Mouse (Mus musculus): ENCODE results near the gene Stk36. TPM values are rescaled to one million over a fixed set of nuclear protein-coding genes. Genes with fewer than 3 reads are reported as not detected.
A peak's percentile ranks its signal among the peaks of the same experiment; 100 is the strongest.

The Stk36 gene
- polyA plus RNA-seq, 2 experiments = 0.08 to 0.17 TPM

- H3K36me3 ChIP-seq (replicated peaks; ENCODE audit: control insufficient read depth, insufficient read depth, low read depth) = no peaks in the 10 kb centered on the region
- TF ChIP-seq EP300 (IDR thresholded peaks at IDR 0.05; ENCODE audit: low read depth) (no peak), CTCF (IDR thresholded peaks at IDR 0.05; ENCODE audit: low read depth) (no peak)
- WGBS (ENCODE audit: insufficient replicate concordance) = 52% methylated on average over 2 of the region's 2 CpGs
- no peaks in the 10 kb centered on the region for H3K27me3 ChIP-seq (ENCODE audit: control insufficient read depth, insufficient read depth, low read length)
- H3K4me2 ChIP-seq (ENCODE audit: low read depth) = no peak overlapping the region
- H3K4me1 ChIP-seq (replicated peaks; ENCODE audit: control insufficient read depth in 2 of 2, insufficient read depth in 2 of 2, low read length in 1 of 2) = no peaks in the 10 kb centered on the region
- no peak for DNase-seq (ENCODE audit: low read depth in 3 of 3, low spot score in 3 of 3)
- ATAC-seq (ENCODE audit: insufficient read depth) = no peak
- no peak overlapping the region for H3K4me3 ChIP-seq (ENCODE audit: insufficient read depth in 1 of 2, low read depth in 2 of 2, low read length in 2 of 2)
- no peaks in the 10 kb centered on the region for H3K9me3 ChIP-seq (ENCODE audit: control insufficient read depth, low read length)
- no peak overlapping the region for H3K9ac ChIP-seq (replicated peaks)
- no peak overlapping the region for H3K27ac ChIP-seq
Observed at GRCm38 (mm10) chr1:74643524-74643923, 42.3 kb downstream of the Stk36 start.

GRCm38 (mm10) chr1:74643926-74644325 is 42.7 kb downstream of the Stk36 start:
- no peak for ATAC-seq (ENCODE audit: insufficient read depth)
- Histone ChIP-seq H3K27ac (no peak overlapping the region), H3K4me2 (ENCODE audit: low read depth) (no peak overlapping the region), H3K9ac (replicated peaks) (no peak overlapping the region), H3K36me3 (replicated peaks; ENCODE audit: control insufficient read depth, insufficient read depth, low read depth) (no peaks in the 10 kb centered on the region), H3K9me3 (ENCODE audit: control insufficient read depth, low read length) (no peaks in the 10 kb centered on the region), H3K4me1 (replicated peaks; ENCODE audit: control insufficient read depth in 2 of 2, insufficient read depth in 2 of 2, low read length in 1 of 2) (no peaks in the 10 kb centered on the region), H3K4me3 (ENCODE audit: insufficient read depth in 1 of 2, low read depth in 2 of 2, low read length in 2 of 2) (no peak overlapping the region), H3K27me3 (ENCODE audit: control insufficient read depth, insufficient read depth, low read length) (no peaks in the 10 kb centered on the region)
- no peak for DNase-seq (ENCODE audit: low read depth in 3 of 3, low spot score in 3 of 3)
- TF ChIP-seq EP300 (IDR thresholded peaks at IDR 0.05; ENCODE audit: low read depth) = no peak
- peak; percentile 43; the same call in 1 of the 2 replicates for TF ChIP-seq CTCF (IDR thresholded peaks at IDR 0.05; ENCODE audit: low read depth)

GRCm38 (mm10) chr1:74661448-74662195 is 60.4 kb downstream of the Stk36 start, which contains the start of gene Ttll4:
TSS of gene Ttll4 (plus strand) at chr1:74661745.
- H3K27me3 ChIP-seq (ENCODE audit: control insufficient read depth, insufficient read depth, low read length) = no peaks in the 10 kb centered on the region
- H3K4me1 ChIP-seq (replicated peaks; ENCODE audit: control insufficient read depth in 2 of 2, insufficient read depth in 2 of 2, low read length in 1 of 2) = peaks cover 0 to 14% of the 10 kb centered on the region in 2 experiments; a peak in 3 of 4 replicates
- peak within 1 kb of the TSS; percentile 82 for H3K4me2 ChIP-seq (ENCODE audit: low read depth)
- peak within 1 kb of the TSS; percentile 80 to 81 for H3K4me3 ChIP-seq (ENCODE audit: insufficient read depth in 1 of 2, low read depth in 2 of 2, low read length in 2 of 2)
- WGBS (ENCODE audit: insufficient replicate concordance) = under 1% methylated on average over 66 of the region's 66 CpGs
- no peaks in the 10 kb centered on the region for H3K36me3 ChIP-seq (replicated peaks; ENCODE audit: control insufficient read depth, insufficient read depth, low read depth)
- ATAC-seq (ENCODE audit: insufficient read depth) (peak; percentile 96), DNase-seq (ENCODE audit: low read depth in 3 of 3, low spot score in 3 of 3) (peak; percentile 82 to 86 (median 83))
- no peaks in the 10 kb centered on the region for H3K9me3 ChIP-seq (ENCODE audit: control insufficient read depth, low read length)
- peak within 1 kb of the TSS; percentile 34 for H3K27ac ChIP-seq
- TF ChIP-seq EP300 (IDR thresholded peaks at IDR 0.05; ENCODE audit: low read depth) (no peak), CTCF (IDR thresholded peaks at IDR 0.05; ENCODE audit: low read depth) (peak; percentile 82)
- H3K9ac ChIP-seq (replicated peaks) = peak within 1 kb of the TSS; percentile 71

- H3K4me3 ChIP-seq (ENCODE audit: insufficient read depth in 1 of 2, low read depth in 2 of 2, low read length in 2 of 2) = peak overlapping the region; percentile 80 to 81
- H3K4me2 ChIP-seq (ENCODE audit: low read depth) = peak overlapping the region; percentile 82
- H3K9me3 ChIP-seq (ENCODE audit: control insufficient read depth, low read length) = no peaks in the 10 kb centered on the region
- WGBS (ENCODE audit: insufficient replicate concordance) = 3% methylated on average over 13 of the region's 13 CpGs
- peak overlapping the region; percentile 34 for H3K27ac ChIP-seq
- no peak for ATAC-seq (ENCODE audit: insufficient read depth)
- DNase-seq (ENCODE audit: low read depth in 3 of 3, low spot score in 3 of 3) = peak in 1 of 3 experiments; percentile 14
- TF ChIP-seq EP300 (IDR thresholded peaks at IDR 0.05; ENCODE audit: low read depth) (no peak), CTCF (IDR thresholded peaks at IDR 0.05; ENCODE audit: low read depth) (no peak)
- no peaks in the 10 kb centered on the region for H3K36me3 ChIP-seq (replicated peaks; ENCODE audit: control insufficient read depth, insufficient read depth, low read depth)
- H3K27me3 ChIP-seq (ENCODE audit: control insufficient read depth, insufficient read depth, low read length) = no peaks in the 10 kb centered on the region
- H3K9ac ChIP-seq (replicated peaks) = peak overlapping the region; percentile 71
- peaks cover 0 to 14% of the 10 kb centered on the region in 2 experiments; a peak in 3 of 4 replicates for H3K4me1 ChIP-seq (replicated peaks; ENCODE audit: control insufficient read depth in 2 of 2, insufficient read depth in 2 of 2, low read length in 1 of 2)
Observed at GRCm38 (mm10) chr1:74662253-74662865, 61.1 kb downstream of the Stk36 start.

- Histone ChIP-seq H3K4me1 (replicated peaks; ENCODE audit: control insufficient read depth in 2 of 2, insufficient read depth in 2 of 2, low read length in 1 of 2) (peaks cover 0 to 14% of the 10 kb centered on the region in 2 experiments; a peak in 3 of 4 replicates), H3K9ac (replicated peaks) (no peak overlapping the region), H3K9me3 (ENCODE audit: control insufficient read depth, low read length) (no peaks in the 10 kb centered on the region), H3K27me3 (ENCODE audit: control insufficient read depth, insufficient read depth, low read length) (no peaks in the 10 kb centered on the region), H3K36me3 (replicated peaks; ENCODE audit: control insufficient read depth, insufficient read depth, low read depth) (no peaks in the 10 kb centered on the region), H3K27ac (no peak overlapping the region), H3K4me3 (ENCODE audit: insufficient read depth in 1 of 2, low read depth in 2 of 2, low read length in 2 of 2) (no peak overlapping the region), H3K4me2 (ENCODE audit: low read depth) (no peak overlapping the region)
- 51% methylated on average over 6 of the region's 6 CpGs for WGBS (ENCODE audit: insufficient replicate concordance)
- DNase-seq (ENCODE audit: low read depth in 3 of 3, low spot score in 3 of 3) (no peak), ATAC-seq (ENCODE audit: insufficient read depth) (no peak)
- TF ChIP-seq EP300 (IDR thresholded peaks at IDR 0.05; ENCODE audit: low read depth) (no peak), CTCF (IDR thresholded peaks at IDR 0.05; ENCODE audit: low read depth) (no peak)
Observed at GRCm38 (mm10) chr1:74665153-74665552, 63.9 kb downstream of the Stk36 start.

All from liver, embryonic 14.5 days (tissue).